Mouse (Mus musculus) liver, embryonic 12.5 days (tissue): ENCODE results near the gene Nup210l. TPM values are rescaled to one million over a fixed set of nuclear protein-coding genes. Genes with fewer than 3 reads are reported as not detected.

Experiments
- ATAC-seq: fragments of 200-750 bp; cut with Nextera tagmentation; 2 replicates; pipeline ENCODE4 v1.8.0; 2017; ENCODE audit warnings: moderate number of reproducible peaks, mild to moderate bottlenecking, moderate library complexity
- H3K27ac ChIP-seq: fragments of 300-500 bp; sonication (generic); 2 replicates; pipeline ENCODE4 v1.5.1; 2016; ENCODE audit warnings: mild to moderate bottlenecking
- H3K27me3 ChIP-seq: fragments of 300-500 bp; sonication (generic); replicated peaks from 2 replicates; pipeline ENCODE4 v1.6.1; 2016; ENCODE audit warnings: mild to moderate bottlenecking, moderate library complexity
- H3K36me3 ChIP-seq: fragments of 300-500 bp; sonication (generic); 2 replicates; pipeline ENCODE4 v1.6.1; 2016; ENCODE audit warnings: mild to moderate bottlenecking, moderate library complexity
- H3K4me1 ChIP-seq: fragments of 300-500 bp; sonication (generic); 2 replicates; pipeline ENCODE4 v1.6.1; 2016
- H3K4me2 ChIP-seq: fragments of 300-500 bp; sonication (generic); 2 replicates; pipeline ENCODE4 v1.6.1; 2016; ENCODE audit warnings: mild to moderate bottlenecking, moderate library complexity
- H3K4me3 ChIP-seq: fragments of 300-500 bp; sonication (generic); 2 replicates; pipeline ENCODE4 v1.5.1; 2016; ENCODE audit warnings: mild to moderate bottlenecking, moderate library complexity
- H3K9ac ChIP-seq: fragments of 300-500 bp; sonication (generic); 2 replicates; pipeline ENCODE4 v1.6.1; 2016; ENCODE audit warnings: mild to moderate bottlenecking, moderate library complexity
- H3K9me3 ChIP-seq: fragments of 300-500 bp; sonication (generic); replicated peaks from 2 replicates; pipeline ENCODE4 v1.6.1; 2016; ENCODE audit warnings: mild to moderate bottlenecking, moderate library complexity
- WGBS: fragments of 180-500 bp; shearing (Covaris S2); methylation state at CpG from one replicate; pipeline ENCODE4 v1.1.7; 2016; ENCODE audit not compliant: insufficient replicate concordance; 5-methylcytosine and 5-hydroxymethylcytosine counted together
- polyA plus RNA-seq: library from polyadenylated mRNA; unstranded; fragments of >200 nt; fragmentation: Nextera tagmentation; extraction: Ambion mirVana; gene quantifications from 2 replicates; pipeline ENCODE4 v1.2.1, GENCODE M21; 2016

The Nup210l gene
- polyA plus RNA-seq, 1 experiment from 2014 or later, result 0.19 TPM

GRCm38 (mm10) chr3:90183581-90183980 is 79.6 kb downstream of the Nup210l start:
- Histone ChIP-seq H3K9ac (no peak overlapping the region), H3K36me3 (no peaks in the 10 kb centered on the region), H3K9me3 (no peaks in the 10 kb centered on the region), H3K4me2 (no peak overlapping the region), H3K4me1 (peaks cover 7% of the 10 kb centered on the region; the same call in 1 of the 2 replicates), H3K4me3 (no peak overlapping the region), H3K27ac (no peak overlapping the region), H3K27me3 (no peaks in the 10 kb centered on the region)
- 53% methylated on average over 3 of the region's 3 CpGs for WGBS
- no peak for ATAC-seq

GRCm38 (mm10) chr3:90190859-90191510 is 87.1 kb downstream of the Nup210l start:
- Histone ChIP-seq H3K4me1 (no peaks in the 10 kb centered on the region), H3K27ac (no peak overlapping the region), H3K9me3 (no peaks in the 10 kb centered on the region), H3K9ac (no peak overlapping the region), H3K27me3 (no peaks in the 10 kb centered on the region), H3K4me3 (no peak overlapping the region), H3K36me3 (no peaks in the 10 kb centered on the region), H3K4me2 (no peak overlapping the region)
- WGBS, result 69% methylated on average over 11 of the region's 11 CpGs
- no peak for ATAC-seq

DNA sequence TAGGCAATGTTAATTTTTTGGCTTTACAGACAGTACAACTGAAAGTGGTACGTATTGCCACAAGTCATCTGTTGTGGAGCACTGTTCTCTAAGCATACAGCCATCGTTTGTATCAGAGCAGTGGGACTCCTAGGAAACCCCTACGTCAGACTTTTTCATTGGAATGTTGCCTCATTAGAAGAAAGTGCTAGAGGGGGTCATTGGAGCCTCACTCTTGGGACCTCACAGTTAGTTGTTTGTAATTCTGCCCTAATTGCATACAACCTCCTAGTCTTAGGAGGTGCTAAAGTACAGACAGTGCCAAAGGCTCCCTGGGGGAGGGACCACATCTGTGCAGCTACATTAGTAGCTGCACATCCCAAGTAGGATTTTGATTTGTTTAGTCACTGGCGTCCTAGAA is 90.8 kb downstream of the Nup210l start:
- Histone ChIP-seq H3K4me3 (no peak overlapping the region), H3K36me3 (no peaks in the 10 kb centered on the region), H3K9me3 (no peaks in the 10 kb centered on the region), H3K27me3 (no peaks in the 10 kb centered on the region), H3K9ac (no peak overlapping the region), H3K27ac (no peak overlapping the region), H3K4me2 (no peak overlapping the region), H3K4me1 (no peaks in the 10 kb centered on the region)
- ATAC-seq, result no peak
- WGBS, result 56% methylated on average over 4 of the region's 4 CpGs

- H3K9ac ChIP-seq, result no peak overlapping the region
- no peaks in the 10 kb centered on the region for H3K9me3 ChIP-seq
- H3K27ac ChIP-seq, result no peak overlapping the region
- H3K4me1 ChIP-seq, result no peaks in the 10 kb centered on the region
- H3K27me3 ChIP-seq, result no peaks in the 10 kb centered on the region
- 64% methylated on average over 1 of the region's 1 CpGs for WGBS
- no peaks in the 10 kb centered on the region for H3K36me3 ChIP-seq
- H3K4me3 ChIP-seq, result no peak overlapping the region
- H3K4me2 ChIP-seq, result no peak overlapping the region
- ATAC-seq, result no peak
Observed at GRCm38 (mm10) chr3:90195644-90196043, 91.7 kb downstream of the Nup210l start.

DNA sequence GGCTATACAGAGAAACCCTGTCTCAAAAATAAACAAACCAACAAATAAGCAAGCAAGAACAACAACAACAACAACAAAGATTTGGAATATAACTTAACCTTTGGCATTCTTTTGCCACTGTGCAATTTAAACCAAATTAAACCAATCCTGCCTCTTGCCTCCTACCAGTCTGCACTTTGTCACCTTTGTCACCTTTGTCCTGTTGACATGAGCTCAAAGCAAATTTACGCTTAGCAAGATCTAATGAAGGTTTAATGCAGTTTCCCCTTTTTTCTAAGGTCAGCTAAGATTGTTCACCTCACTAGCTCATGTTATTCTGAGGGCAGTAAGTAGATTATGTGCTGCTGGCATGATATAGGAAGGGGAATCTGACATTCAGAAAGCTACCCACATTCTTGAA is 93.6 kb downstream of the Nup210l start:
- H3K27me3 ChIP-seq, result no peaks in the 10 kb centered on the region
- no peak overlapping the region for H3K4me2 ChIP-seq
- no peak overlapping the region for H3K4me3 ChIP-seq
- no peak for ATAC-seq
- no peak overlapping the region for H3K9ac ChIP-seq
- H3K9me3 ChIP-seq, result no peaks in the 10 kb centered on the region
- H3K27ac ChIP-seq, result no peak overlapping the region
- no peaks in the 10 kb centered on the region for H3K4me1 ChIP-seq
- WGBS, result 62% methylated on average over 1 of the region's 1 CpGs
- H3K36me3 ChIP-seq, result no peaks in the 10 kb centered on the region

DNA sequence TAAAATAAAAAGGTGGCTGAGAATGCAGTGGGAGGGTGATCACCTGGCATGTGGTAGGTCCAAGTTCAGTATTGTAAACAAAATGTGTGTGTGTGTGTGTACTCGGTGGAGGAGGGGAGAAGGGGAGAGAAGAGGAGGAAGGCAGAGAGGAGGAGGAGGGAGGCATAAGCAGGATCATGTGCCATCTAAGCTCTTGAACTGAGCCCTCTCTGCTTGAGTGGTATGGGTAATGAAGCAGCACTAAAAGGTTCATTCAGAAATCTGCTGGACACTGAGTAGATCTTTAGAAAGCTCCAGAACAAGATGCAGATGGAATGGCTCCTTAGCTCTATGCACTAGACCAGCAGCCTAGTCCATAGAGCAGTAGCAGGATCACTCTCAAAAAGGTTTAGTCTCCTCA is 99.0 kb downstream of the Nup210l start:
- H3K9ac ChIP-seq, result no peak overlapping the region
- no peaks in the 10 kb centered on the region for H3K9me3 ChIP-seq
- 68% methylated on average over 1 of the region's 1 CpGs for WGBS
- no peaks in the 10 kb centered on the region for H3K27me3 ChIP-seq
- H3K4me3 ChIP-seq, result no peak overlapping the region
- H3K36me3 ChIP-seq, result peaks cover 13% of the 10 kb centered on the region
- ATAC-seq, result no peak
- H3K27ac ChIP-seq, result no peak overlapping the region
- no peaks in the 10 kb centered on the region for H3K4me1 ChIP-seq
- no peak overlapping the region for H3K4me2 ChIP-seq

DNA sequence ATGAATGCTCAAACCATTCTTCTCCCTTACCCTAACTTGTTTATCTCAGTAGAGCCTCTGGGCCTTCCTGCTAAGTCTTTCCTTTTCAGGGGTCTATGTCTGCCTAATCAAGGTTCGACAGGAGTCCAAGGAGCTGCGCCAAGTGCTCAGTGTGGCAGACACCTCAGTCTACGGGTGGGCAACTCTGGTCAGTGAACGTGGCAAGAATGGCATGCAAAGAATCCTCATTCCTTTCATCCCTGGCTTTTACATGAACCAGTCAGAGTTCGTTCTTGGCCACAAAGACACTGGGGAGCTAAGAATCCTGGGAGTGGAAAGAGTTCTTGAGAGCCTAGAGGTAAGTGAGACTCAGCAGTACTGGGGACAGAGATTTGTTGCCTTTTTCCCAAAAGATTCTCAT is 99.7 kb downstream of the Nup210l start:
- Histone ChIP-seq H3K9ac (no peak overlapping the region), H3K4me1 (0 out of 2 replicates have a peak, but pooled peaks cover 1% of the 10 kb centered on the region), H3K27me3 (no peaks in the 10 kb centered on the region), H3K36me3 (peaks cover 20% of the 10 kb centered on the region), H3K4me3 (no peak overlapping the region), H3K27ac (no peak overlapping the region), H3K9me3 (no peaks in the 10 kb centered on the region), H3K4me2 (no peak overlapping the region)
- ATAC-seq, result no peak
- WGBS, result 57% methylated on average over 5 of the region's 5 CpGs

GRCm38 (mm10) chr3:90204582-90204981 is 100.7 kb downstream of the Nup210l start:
- H3K4me1 ChIP-seq, result 0 out of 2 replicates have a peak, but pooled peaks cover 8% of the 10 kb centered on the region
- peaks cover 30% of the 10 kb centered on the region for H3K36me3 ChIP-seq
- no peak for ATAC-seq
- H3K9me3 ChIP-seq, result no peaks in the 10 kb centered on the region
- H3K4me2 ChIP-seq, result no peak overlapping the region
- no peak overlapping the region for H3K4me3 ChIP-seq
- no peak overlapping the region for H3K9ac ChIP-seq
- H3K27ac ChIP-seq, result no peak overlapping the region
- 81% methylated on average over 2 of the region's 2 CpGs for WGBS
- no peaks in the 10 kb centered on the region for H3K27me3 ChIP-seq

- no peaks in the 10 kb centered on the region for H3K27me3 ChIP-seq
- no peaks in the 10 kb centered on the region for H3K9me3 ChIP-seq
- no peak for ATAC-seq
- no peak overlapping the region for H3K4me2 ChIP-seq
- peaks cover 62% of the 10 kb centered on the region for H3K36me3 ChIP-seq
- H3K4me1 ChIP-seq, result peaks cover 38% of the 10 kb centered on the region
- H3K27ac ChIP-seq, result 0 out of 2 replicates have a peak overlapping the region, but pooled peaks have one; percentile 8
- WGBS, result 80% methylated on average over 2 of the region's 2 CpGs
- H3K4me3 ChIP-seq, result no peak overlapping the region
- no peak overlapping the region for H3K9ac ChIP-seq
Observed at GRCm38 (mm10) chr3:90208662-90209061, 104.7 kb downstream of the Nup210l start.

DNA sequence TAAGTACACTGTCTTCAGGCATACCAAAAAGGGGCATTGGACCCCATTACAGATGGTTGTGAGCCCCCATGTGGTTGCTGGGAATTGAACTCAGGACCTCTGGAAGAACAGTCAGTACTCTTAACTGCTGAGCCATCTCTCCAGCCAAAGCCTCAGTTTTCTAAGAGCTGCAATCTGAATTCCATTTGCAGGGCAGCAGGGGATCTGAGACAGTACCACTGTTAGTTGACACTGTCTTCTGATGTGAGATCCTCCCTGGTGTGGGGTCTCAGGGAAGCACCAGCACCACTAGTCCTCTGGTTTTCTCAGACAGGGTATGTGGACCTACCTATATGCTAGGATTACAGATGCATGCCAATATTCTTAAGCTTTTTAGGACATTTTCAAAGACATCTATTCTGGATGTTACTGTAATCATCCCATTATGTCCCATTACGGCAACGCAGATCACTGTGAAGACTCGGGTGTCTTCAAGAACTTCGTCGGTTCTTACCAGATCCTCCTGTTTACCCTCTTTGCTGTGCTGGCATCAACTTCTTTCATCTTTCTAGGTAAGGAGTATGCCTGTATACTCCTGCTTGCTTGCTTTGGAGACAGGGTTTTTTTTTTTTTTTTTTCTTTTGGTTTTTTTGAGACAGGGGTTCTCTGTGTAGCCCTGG is 106.1 kb downstream of the Nup210l start:
- 0 out of 2 replicates have a peak overlapping the region, but pooled peaks have one; percentile 30 for H3K27ac ChIP-seq
- 85% methylated on average over 5 of the region's 5 CpGs for WGBS
- H3K4me2 ChIP-seq, result 0 out of 2 replicates have a peak overlapping the region, but pooled peaks have one; percentile 0
- no peak for ATAC-seq
- H3K27me3 ChIP-seq, result no peaks in the 10 kb centered on the region
- peaks cover 62% of the 10 kb centered on the region for H3K36me3 ChIP-seq
- no peaks in the 10 kb centered on the region for H3K9me3 ChIP-seq
- H3K9ac ChIP-seq, result no peak overlapping the region
- no peak overlapping the region for H3K4me3 ChIP-seq
- H3K4me1 ChIP-seq, result peaks cover 45% of the 10 kb centered on the region

DNA sequence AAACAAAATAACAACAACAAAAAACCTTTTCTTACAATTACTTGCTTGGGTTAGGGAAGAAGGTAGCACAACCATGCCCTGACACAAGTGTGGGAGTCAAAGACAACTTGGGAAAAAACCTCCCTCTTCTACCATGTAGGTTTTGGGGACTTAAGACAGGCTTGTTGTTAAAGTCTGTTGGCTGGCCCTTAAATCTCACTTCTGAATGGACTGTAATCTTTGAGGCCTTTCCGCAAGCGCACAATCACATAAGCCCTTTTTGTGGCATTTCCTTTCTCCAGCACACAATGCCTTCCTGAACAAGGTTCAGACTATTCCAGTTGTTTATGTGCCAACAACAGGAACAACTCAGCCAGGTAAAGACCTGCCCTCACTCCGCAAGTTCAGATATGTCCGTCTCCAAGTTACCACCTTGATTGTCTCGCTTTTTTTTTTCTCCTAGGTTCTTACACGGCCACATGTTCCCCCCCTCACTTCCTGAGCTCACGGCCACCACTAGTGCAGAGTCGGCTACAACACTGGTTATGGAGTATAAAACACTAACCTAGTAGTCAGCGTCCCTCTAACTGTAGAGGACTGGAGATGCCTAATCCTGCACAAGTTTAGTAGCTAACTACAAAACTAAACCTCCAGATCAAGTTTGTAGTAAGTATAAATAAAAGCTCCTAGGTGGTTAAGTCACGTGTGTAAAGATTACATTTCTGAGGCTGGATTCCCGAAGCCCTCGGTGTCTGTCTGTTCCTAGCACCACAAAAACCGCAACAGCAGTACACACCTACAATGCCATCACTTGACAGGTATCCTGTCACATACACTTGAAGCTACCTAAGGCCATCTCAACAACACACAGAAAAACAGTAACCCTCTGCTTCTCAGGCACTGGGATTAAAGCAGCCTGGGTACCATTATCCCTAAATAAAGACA is 107.8 kb downstream of the Nup210l start:
- Histone ChIP-seq H3K9me3 (no peaks in the 10 kb centered on the region), H3K4me3 (peak overlapping the region; percentile 89), H3K36me3 (peaks cover 58% of the 10 kb centered on the region), H3K27ac (peak overlapping the region; percentile 86), H3K27me3 (no peaks in the 10 kb centered on the region), H3K4me2 (peak overlapping the region; percentile 91), H3K4me1 (peaks cover 47% of the 10 kb centered on the region), H3K9ac (peak overlapping the region; percentile 92)
- 31% methylated on average over 13 of the region's 13 CpGs for WGBS
- ATAC-seq, result no peak

DNA sequence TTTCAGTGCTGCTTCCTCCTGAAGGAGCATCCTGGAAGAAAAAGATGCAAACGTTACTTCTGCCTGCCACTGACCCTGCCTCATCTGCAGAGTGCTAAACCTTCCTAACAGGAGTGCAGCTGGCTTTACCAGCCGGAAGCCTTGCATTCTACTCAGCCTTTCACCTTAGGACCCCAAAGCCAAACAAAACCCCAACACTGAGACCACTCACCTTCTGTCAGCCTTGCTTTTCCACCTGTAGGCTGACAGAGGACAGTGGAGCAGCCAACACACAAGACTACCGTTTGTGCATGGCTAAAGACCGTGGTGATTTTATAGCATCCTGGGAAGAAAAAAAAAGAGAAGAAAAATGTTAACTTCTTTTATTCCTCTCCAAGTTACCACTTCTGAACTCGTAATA is 108.8 kb downstream of the Nup210l start:
- Histone ChIP-seq H3K36me3 (peaks cover 51% of the 10 kb centered on the region), H3K9me3 (no peaks in the 10 kb centered on the region), H3K4me3 (peak overlapping the region; percentile 89), H3K4me2 (peak overlapping the region; percentile 91), H3K27ac (peak overlapping the region; percentile 86), H3K4me1 (peaks cover 47% of the 10 kb centered on the region), H3K9ac (peak overlapping the region; percentile 92), H3K27me3 (no peaks in the 10 kb centered on the region)
- WGBS, result 4% methylated on average over 5 of the region's 5 CpGs
- no peak for ATAC-seq
